Mouse (Mus musculus) lung, postnatal 0 days (tissue): ENCODE results near the gene Prr19.

Experiments
- CTCF ChIP-seq: IDR thresholded peaks from 2 replicates; pipeline ENCODE4 v1.5.1; 2016; ENCODE audit warnings: antibody characterized with exemption, mild to moderate bottlenecking
- EP300 ChIP-seq: IDR thresholded peaks from 2 replicates; pipeline ENCODE4 v1.6.1; 2016; ENCODE audit warnings: antibody characterized with exemption, mild to moderate bottlenecking, control low read depth

- no peak for TF ChIP-seq CTCF
- TF ChIP-seq EP300 = no peak
Observed at GRCm38 (mm10) chr7:25275555-25276298, 25.5 kb upstream of the Prr19 start.
